Mouse (Mus musculus): Measurements from ENCODE around the gene Cbx6. TPM values are rescaled to one million over a fixed set of nuclear protein-coding genes. Genes with fewer than 3 reads are reported as not detected.

Cbx6 gene
- polyA plus RNA-seq, 1 experiment from 2014 or later, result 6.8 TPM

GRCm38 (mm10) chr15:79774117-79775027 is 60.1 kb downstream of the Cbx6 start:
- H3K4me3 ChIP-seq (ENCODE audit: inconsistent target), result peak overlapping the region; percentile 85
- H3K79me2 ChIP-seq (ENCODE audit: inconsistent target), result peaks cover 25% of the 10 kb centered on the region; the same call in 1 of the 2 replicates
- H3K36me3 ChIP-seq (ENCODE audit: inconsistent target), result no peaks in the 10 kb centered on the region
- peak overlapping the region; percentile 16 for H3K27ac ChIP-seq
- WGBS (ENCODE audit: missing documents), result 1% methylated on average over 50 of the region's 50 CpGs

Other genes with a start within 250 kb of the Cbx6 start
- gene Dmc1, start 229.6 kb downstream of the Cbx6 start, polyA plus RNA-seq (2018), result not detected in 3 replicates
- gene Fam227a, start 175.7 kb downstream of the Cbx6 start, polyA plus RNA-seq (2018), result 0.34 to 1.0 TPM in 2 of 3 replicates, not detected in the other
- gene Cby1, start 175.5 kb downstream of the Cbx6 start, polyA plus RNA-seq (2018), result 11.0 to 24.8 TPM (median 14.4 TPM) in 3 replicates
- 71.6 to 131 TPM (median 97.1 TPM) in 3 replicates for gene Tomm22, start 163.8 kb downstream of the Cbx6 start, polyA plus RNA-seq (2018)
- gene Josd1, start 146.8 kb downstream of the Cbx6 start, polyA plus RNA-seq (2018), result 13.3 to 18.4 TPM (median 16.8 TPM) in 3 replicates
- gene Gtpbp1, start 143.8 kb downstream of the Cbx6 start, polyA plus RNA-seq (2018), result 18.0 to 29.2 TPM (median 22.4 TPM) in 3 replicates
- gene Sun2, start 92.2 kb downstream of the Cbx6 start, polyA plus RNA-seq (2018), result 29.8 to 44.7 TPM (median 30.4 TPM) in 3 replicates
- gene Dnal4, start 56.8 kb downstream of the Cbx6 start, polyA plus RNA-seq (2018), result 16.8 to 18.9 TPM (median 17.3 TPM) in 3 replicates
- 0.20 to 0.89 TPM (median 0.76 TPM) in 3 replicates for gene Nptxr, start 29.9 kb downstream of the Cbx6 start, polyA plus RNA-seq (2018)
- gene Npcd, start 451 bp downstream of the Cbx6 start, polyA plus RNA-seq (2018), result not detected in 3 replicates
- gene Apobec3, start 57.0 kb upstream of the Cbx6 start, polyA plus RNA-seq (2018), result 22.8 to 91.0 TPM (median 42.5 TPM) in 3 replicates
- gene Cbx7, start 136.4 kb upstream of the Cbx6 start, polyA plus RNA-seq (2018), result 1.2 to 5.5 TPM (median 4.3 TPM) in 3 replicates
- 10.0 to 24.1 TPM (median 11.9 TPM) in 3 replicates for gene Pdgfb, start 180.3 kb upstream of the Cbx6 start, polyA plus RNA-seq (2018)